Mouse (Mus musculus): ENCODE measurements around the gene Mrpl37. TPM values are rescaled to one million over a fixed set of nuclear protein-coding genes. Genes with fewer than 3 reads are reported as not detected.

Gene Mrpl37
- total and polyA plus RNA-seq, 2 experiments from 2014 or later, result 59.9 to 87.3 TPM

GRCm38 (mm10) chr4:107058346-107058745, 8.3 kb downstream of the Mrpl37 start:
- H3K36me3 ChIP-seq (replicated peaks; ENCODE audit: control insufficient read depth, insufficient read depth, low read length), result peaks cover 83% of the 10 kb centered on the region
- H3K4me1 ChIP-seq (ENCODE audit: control insufficient read depth, insufficient read depth), result no peaks in the 10 kb centered on the region
- no peak overlapping the region for H3K27ac ChIP-seq (ENCODE audit: low read depth)
- H3K4me2 ChIP-seq (ENCODE audit: low read depth, low read length), result no peak overlapping the region
- no peak overlapping the region for H3K4me3 ChIP-seq (ENCODE audit: low read depth, low read length)
- TF ChIP-seq EP300 (IDR thresholded peaks at IDR 0.05; ENCODE audit: low read depth) (no peak), CTCF (IDR thresholded peaks at IDR 0.05; ENCODE audit: low read depth) (no peak)
- no peaks in the 10 kb centered on the region for H3K27me3 ChIP-seq (ENCODE audit: control insufficient read depth, insufficient read depth, low read length)
- ATAC-seq (ENCODE audit: insufficient read depth, low read depth) (no peak), DNase-seq (ENCODE audit: low spot score) (no peak)
- 90% methylated on average over 5 of the region's 5 CpGs for WGBS
- no peaks in the 10 kb centered on the region for H3K9me3 ChIP-seq (replicated peaks; ENCODE audit: control insufficient read depth, low read length)
- H3K9ac ChIP-seq (replicated peaks; ENCODE audit: low read depth, low read length), result no peak overlapping the region

DNA sequence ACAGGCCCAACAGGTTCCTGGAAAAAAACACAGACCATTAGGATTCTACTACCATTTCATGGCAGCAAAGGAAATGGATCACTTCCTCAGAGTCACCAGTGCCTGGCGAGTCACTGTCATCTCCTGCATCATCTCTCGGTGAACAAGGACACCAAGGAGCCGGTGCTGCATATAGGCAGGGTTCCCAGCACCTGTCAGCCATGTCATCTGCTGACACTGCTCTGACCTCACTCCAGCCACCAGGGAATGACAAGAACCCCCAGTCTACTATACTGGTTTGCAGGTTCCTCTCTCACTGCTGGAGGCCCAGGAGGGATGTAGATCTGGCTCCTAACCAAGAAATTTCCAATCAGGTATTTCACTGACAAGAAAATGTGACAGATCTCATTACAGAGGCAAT, 10.6 kb downstream of the Mrpl37 start:
- H3K36me3 ChIP-seq (replicated peaks; ENCODE audit: control insufficient read depth, insufficient read depth, low read length), result peaks cover 63% of the 10 kb centered on the region
- TF ChIP-seq CTCF (IDR thresholded peaks at IDR 0.05; ENCODE audit: low read depth), result no peak
- TF ChIP-seq EP300 (IDR thresholded peaks at IDR 0.05; ENCODE audit: low read depth), result no peak

GRCm38 (mm10) chr4:107052962-107053553, 13.6 kb downstream of the Mrpl37 start:
- WGBS, result 45% methylated on average over 5 of the region's 5 CpGs
- DNase-seq (ENCODE audit: low spot score) (no peak), ATAC-seq (ENCODE audit: insufficient read depth, low read depth) (no peak)
- TF ChIP-seq EP300 (IDR thresholded peaks at IDR 0.05; ENCODE audit: low read depth), result no peak
- TF ChIP-seq CTCF (IDR thresholded peaks at IDR 0.05; ENCODE audit: low read depth), result no peak
- Histone ChIP-seq H3K4me1 (ENCODE audit: control insufficient read depth, insufficient read depth) (no peaks in the 10 kb centered on the region), H3K4me2 (ENCODE audit: low read depth, low read length) (no peak overlapping the region), H3K27me3 (ENCODE audit: control insufficient read depth, insufficient read depth, low read length) (no peaks in the 10 kb centered on the region), H3K36me3 (replicated peaks; ENCODE audit: control insufficient read depth, insufficient read depth, low read length) (peaks cover 40% of the 10 kb centered on the region), H3K4me3 (ENCODE audit: low read depth, low read length) (no peak overlapping the region), H3K9ac (replicated peaks; ENCODE audit: low read depth, low read length) (no peak overlapping the region), H3K9me3 (replicated peaks; ENCODE audit: control insufficient read depth, low read length) (no peaks in the 10 kb centered on the region), H3K27ac (ENCODE audit: low read depth) (no peak overlapping the region)

More for the DNA sequence above, 10.6 kb downstream of the Mrpl37 start:
- Histone ChIP-seq H3K4me1 (ENCODE audit: control insufficient read depth, insufficient read depth) (no peaks in the 10 kb centered on the region), H3K9ac (replicated peaks; ENCODE audit: low read depth, low read length) (no peak overlapping the region), H3K27ac (ENCODE audit: low read depth) (no peak overlapping the region; the same call in 1 of the 2 replicates), H3K9me3 (replicated peaks; ENCODE audit: control insufficient read depth, low read length) (no peaks in the 10 kb centered on the region), H3K27me3 (ENCODE audit: control insufficient read depth, insufficient read depth, low read length) (no peaks in the 10 kb centered on the region), H3K4me2 (ENCODE audit: low read depth, low read length) (no peak overlapping the region), H3K4me3 (ENCODE audit: low read depth, low read length) (no peak overlapping the region)
- DNase-seq (ENCODE audit: low spot score), result no peak
- no peak for ATAC-seq (ENCODE audit: insufficient read depth, low read depth)
- 37% methylated on average over 3 of the region's 3 CpGs for WGBS

GRCm38 (mm10) chr4:107051889-107052288, 14.8 kb downstream of the Mrpl37 start:
- peaks cover 38% of the 10 kb centered on the region for H3K36me3 ChIP-seq (replicated peaks; ENCODE audit: control insufficient read depth, insufficient read depth, low read length)
- H3K4me2 ChIP-seq (ENCODE audit: low read depth, low read length), result no peak overlapping the region
- H3K4me1 ChIP-seq (ENCODE audit: control insufficient read depth, insufficient read depth), result no peaks in the 10 kb centered on the region
- ATAC-seq (ENCODE audit: insufficient read depth, low read depth) (no peak), DNase-seq (ENCODE audit: low spot score) (no peak)
- H3K4me3 ChIP-seq (ENCODE audit: low read depth, low read length), result no peak overlapping the region
- H3K9me3 ChIP-seq (replicated peaks; ENCODE audit: control insufficient read depth, low read length), result no peaks in the 10 kb centered on the region
- TF ChIP-seq EP300 (IDR thresholded peaks at IDR 0.05; ENCODE audit: low read depth) (no peak), CTCF (IDR thresholded peaks at IDR 0.05; ENCODE audit: low read depth) (no peak)
- 53% methylated on average over 4 of the region's 4 CpGs for WGBS
- H3K9ac ChIP-seq (replicated peaks; ENCODE audit: low read depth, low read length), result no peak overlapping the region
- H3K27me3 ChIP-seq (ENCODE audit: control insufficient read depth, insufficient read depth, low read length), result no peaks in the 10 kb centered on the region
- H3K27ac ChIP-seq (ENCODE audit: low read depth), result no peak overlapping the region

- Histone ChIP-seq H3K9me3 (replicated peaks; ENCODE audit: control insufficient read depth, low read length) (no peaks in the 10 kb centered on the region), H3K9ac (replicated peaks; ENCODE audit: low read depth, low read length) (no peak overlapping the region), H3K27ac (ENCODE audit: low read depth) (no peak overlapping the region), H3K27me3 (ENCODE audit: control insufficient read depth, insufficient read depth, low read length) (no peaks in the 10 kb centered on the region), H3K4me3 (ENCODE audit: low read depth, low read length) (no peak overlapping the region), H3K4me2 (ENCODE audit: low read depth, low read length) (no peak overlapping the region), H3K36me3 (replicated peaks; ENCODE audit: control insufficient read depth, insufficient read depth, low read length) (peaks cover 41% of the 10 kb centered on the region), H3K4me1 (ENCODE audit: control insufficient read depth, insufficient read depth) (no peaks in the 10 kb centered on the region)
- ATAC-seq (ENCODE audit: insufficient read depth, low read depth) (no peak), DNase-seq (ENCODE audit: low spot score) (no peak)
- no peak for TF ChIP-seq CTCF (IDR thresholded peaks at IDR 0.05; ENCODE audit: low read depth)
- WGBS, result 83% methylated on average over 11 of the region's 11 CpGs
Observed at GRCm38 (mm10) chr4:107048568-107049162, 18.0 kb downstream of the Mrpl37 start.

- Histone ChIP-seq H3K4me3 (ENCODE audit: low read depth, low read length) (no peak overlapping the region), H3K27ac (ENCODE audit: low read depth) (no peak overlapping the region), H3K4me2 (ENCODE audit: low read depth, low read length) (no peak overlapping the region), H3K4me1 (ENCODE audit: control insufficient read depth, insufficient read depth) (no peaks in the 10 kb centered on the region), H3K9me3 (replicated peaks; ENCODE audit: control insufficient read depth, low read length) (no peaks in the 10 kb centered on the region), H3K27me3 (ENCODE audit: control insufficient read depth, insufficient read depth, low read length) (no peaks in the 10 kb centered on the region), H3K9ac (replicated peaks; ENCODE audit: low read depth, low read length) (no peak overlapping the region), H3K36me3 (replicated peaks; ENCODE audit: control insufficient read depth, insufficient read depth, low read length) (peaks cover 46% of the 10 kb centered on the region)
- ATAC-seq (ENCODE audit: insufficient read depth, low read depth) (no peak), DNase-seq (ENCODE audit: low spot score) (no peak)
- WGBS, result 74% methylated on average over 5 of the region's 5 CpGs
- TF ChIP-seq EP300 (IDR thresholded peaks at IDR 0.05; ENCODE audit: low read depth) (no peak), CTCF (IDR thresholded peaks at IDR 0.05; ENCODE audit: low read depth) (no peak)
Observed at GRCm38 (mm10) chr4:107047806-107048205, 18.9 kb downstream of the Mrpl37 start.
